Mouse (Mus musculus) intestine, embryonic 15.5 days (tissue): ENCODE measurements at regions not wholly inside any gene's neighbourhood (a gene's known extent, or its start where the extent isn't known, plus 50 kb on each side); places are given as distances from the start of the nearest gene placed in this dataset.
A peak's percentile ranks its signal among the peaks of the same experiment; 100 is the strongest.

ENCODE experiments used
- ATAC-seq: fragments of 200-750 bp; cut with Nextera tagmentation; 2 replicates; pipeline ENCODE4 v1.8.0; 2017; ENCODE audit warnings: moderate TSS enrichment, moderate library complexity
- H3K27ac ChIP-seq: fragments of 300-500 bp; sonication (generic); 2 replicates; pipeline ENCODE4 v1.5.1; 2015; ENCODE audit warnings: mild to moderate bottlenecking, inconsistent platforms
- H3K27me3 ChIP-seq: fragments of 300-500 bp; sonication (generic); replicated peaks from 2 replicates; pipeline ENCODE4 v1.6.1; 2015; ENCODE audit warnings: inconsistent platforms
- H3K36me3 ChIP-seq: fragments of 300-500 bp; sonication (generic); 2 replicates; pipeline ENCODE4 v1.6.1; 2015; ENCODE audit warnings: inconsistent platforms
- H3K4me1 ChIP-seq: fragments of 300-500 bp; sonication (generic); replicated peaks from 2 replicates; pipeline ENCODE4 v1.6.1; 2015; ENCODE audit warnings: inconsistent platforms
- H3K4me2 ChIP-seq: fragments of 300-500 bp; sonication (generic); replicated peaks from 2 replicates; pipeline ENCODE4 v1.6.1; 2015; ENCODE audit warnings: mild to moderate bottlenecking, inconsistent platforms
- H3K4me3 ChIP-seq: fragments of 300-500 bp; sonication (generic); replicated peaks from 2 replicates; pipeline ENCODE4 v1.5.1; 2015; ENCODE audit warnings: inconsistent platforms
- H3K9ac ChIP-seq: fragments of 300-500 bp; sonication (generic); 2 replicates; pipeline ENCODE4 v1.6.1; 2015; ENCODE audit warnings: inconsistent platforms
- H3K9me3 ChIP-seq: fragments of 300-500 bp; sonication (generic); 2 replicates; pipeline ENCODE4 v1.6.1; 2016; ENCODE audit warnings: inconsistent platforms
- WGBS: fragments of 180-500 bp; shearing (Covaris S2); methylation state at CpG from one replicate; pipeline ENCODE4 v1.1.7; 2015; 5-methylcytosine and 5-hydroxymethylcytosine counted together

GRCm38 (mm10) chr12:9513926-9514325, 56.0 kb upstream of the Osr1 start:
- no peak for ATAC-seq
- H3K27ac ChIP-seq = peak overlapping the region; percentile 48
- 59% methylated on average over 5 of the region's 5 CpGs for WGBS

DNA sequence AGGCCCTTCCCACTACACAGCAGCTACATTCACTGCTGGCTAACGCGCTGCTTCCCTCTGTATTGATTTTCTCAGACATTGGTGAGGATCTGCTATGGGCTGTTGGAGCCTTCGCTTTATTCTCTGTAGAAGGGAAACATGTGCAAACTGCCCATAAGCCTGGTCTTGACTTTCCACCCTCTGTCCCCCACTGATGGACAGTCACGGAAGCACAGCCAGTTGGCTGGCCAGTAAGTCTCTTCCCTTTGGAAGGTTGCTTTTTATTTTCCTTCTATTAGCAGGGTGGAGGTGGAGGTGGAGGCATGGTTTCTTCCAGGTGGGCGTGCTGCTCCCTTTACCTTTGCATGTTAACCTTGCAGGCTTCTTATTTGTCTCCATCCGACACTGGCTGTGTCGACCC, 51.1 kb upstream of the Osr1 start:
- H3K4me2 ChIP-seq = no peak overlapping the region

More at GRCm38 (mm10) chr12:9513926-9514325, 56.0 kb upstream of the Osr1 start:
- no peaks in the 10 kb centered on the region for H3K9me3 ChIP-seq
- H3K4me1 ChIP-seq = no peaks in the 10 kb centered on the region
- no peaks in the 10 kb centered on the region for H3K27me3 ChIP-seq
- no peaks in the 10 kb centered on the region for H3K36me3 ChIP-seq
- no peak overlapping the region for H3K4me3 ChIP-seq
- H3K4me2 ChIP-seq = no peak overlapping the region
- H3K9ac ChIP-seq = no peak overlapping the region

DNA sequence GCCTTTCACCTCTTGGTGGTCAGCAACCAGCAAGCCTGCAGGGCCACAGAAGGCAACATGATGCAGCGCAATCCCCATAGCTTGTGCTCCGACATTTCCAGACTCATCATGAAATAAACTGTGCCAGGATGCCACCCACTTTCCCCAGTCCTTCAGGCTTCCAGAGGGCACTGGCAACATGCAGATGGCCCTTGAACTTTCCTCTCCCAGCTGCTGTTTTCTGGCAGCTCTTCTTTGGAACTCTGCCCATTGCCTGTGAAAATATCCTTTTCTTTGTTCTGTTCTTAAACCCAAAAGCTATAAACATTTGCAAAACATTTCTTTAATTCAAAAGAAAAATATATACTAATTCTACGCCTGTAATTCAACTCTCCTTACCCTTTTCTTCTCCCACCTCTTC, 50.6 kb upstream of the Osr1 start:
- H3K27ac ChIP-seq = no peak overlapping the region
- ATAC-seq = no peak
- H3K4me1 ChIP-seq = no peaks in the 10 kb centered on the region
- H3K4me3 ChIP-seq = no peak overlapping the region
- no peaks in the 10 kb centered on the region for H3K36me3 ChIP-seq
- 61% methylated on average over 3 of the region's 3 CpGs for WGBS
- no peak overlapping the region for H3K4me2 ChIP-seq
- H3K9ac ChIP-seq = no peak overlapping the region
- no peaks in the 10 kb centered on the region for H3K9me3 ChIP-seq
- H3K27me3 ChIP-seq = no peaks in the 10 kb centered on the region

More for the DNA sequence above, 51.1 kb upstream of the Osr1 start:
- no peak for ATAC-seq
- H3K27ac ChIP-seq = no peak overlapping the region
- no peaks in the 10 kb centered on the region for H3K27me3 ChIP-seq
- H3K9me3 ChIP-seq = no peaks in the 10 kb centered on the region
- H3K4me3 ChIP-seq = no peak overlapping the region
- H3K4me1 ChIP-seq = no peaks in the 10 kb centered on the region
- WGBS = 74% methylated on average over 7 of the region's 7 CpGs
- H3K36me3 ChIP-seq = no peaks in the 10 kb centered on the region
- no peak overlapping the region for H3K9ac ChIP-seq
